Mouse (Mus musculus): ENCODE results near the gene Trio. TPM values are rescaled to one million over a fixed set of nuclear protein-coding genes. Genes with fewer than 3 reads are reported as not detected.
A peak's percentile ranks its signal among the peaks of the same experiment; 100 is the strongest.

Gene Trio
- polyA plus RNA-seq, 1 experiment from 2014 or later: 38.4 TPM

DNA sequence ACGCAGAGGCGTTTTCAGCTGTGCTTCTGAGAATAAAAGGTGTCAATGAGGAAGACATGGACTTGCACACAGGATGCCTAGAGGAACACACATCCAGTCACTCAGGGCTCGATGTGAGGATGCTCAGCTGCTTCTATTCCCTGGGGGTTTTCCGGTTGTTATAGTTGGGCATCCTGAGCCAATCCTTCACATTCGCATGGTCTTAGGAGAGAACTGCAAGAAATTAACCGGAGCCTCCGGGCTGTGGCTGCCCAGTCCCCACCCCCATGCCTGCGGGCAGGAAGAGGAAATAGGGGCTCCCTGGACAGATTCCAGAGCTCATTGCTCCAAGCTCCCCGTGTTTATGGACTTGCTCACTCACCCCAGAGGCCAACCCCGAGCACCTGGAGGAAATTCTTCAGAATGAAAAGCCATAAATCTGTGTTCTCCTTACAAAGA is 241.5 kb downstream of the Trio start:
- H3K4me3 ChIP-seq: peak overlapping the region; percentile 71
- DNase-seq (ENCODE audit: low spot score): peak; percentile 79
- WGBS: 14% methylated on average over 10 of the region's 10 CpGs

GRCm38 (mm10) chr15:27783541-27784125 is 242.0 kb downstream of the Trio start:
- no peak for DNase-seq (ENCODE audit: low spot score)
- Histone ChIP-seq H3K27ac (peak overlapping the region; percentile 93), H3K36me3 (peaks cover 6% of the 10 kb centered on the region), H3K27me3 (ENCODE audit: low read depth, poor library complexity, severe bottlenecking) (no peaks in the 10 kb centered on the region), H3K4me1 (peaks cover 100% of the 10 kb centered on the region), H3K9me3 (replicated peaks) (no peaks in the 10 kb centered on the region), H3K4me3 (peak overlapping the region; percentile 71)
- whole genome bisulfite sequencing: 26% methylated on average over 12 of the region's 12 CpGs

More for the DNA sequence above, 241.5 kb downstream of the Trio start:
- Histone ChIP-seq H3K4me1 (peaks cover 100% of the 10 kb centered on the region), H3K27ac (peak overlapping the region; percentile 93), H3K36me3 (peaks cover 6% of the 10 kb centered on the region), H3K27me3 (ENCODE audit: low read depth, poor library complexity, severe bottlenecking) (no peaks in the 10 kb centered on the region), H3K9me3 (replicated peaks) (no peaks in the 10 kb centered on the region)

DNA sequence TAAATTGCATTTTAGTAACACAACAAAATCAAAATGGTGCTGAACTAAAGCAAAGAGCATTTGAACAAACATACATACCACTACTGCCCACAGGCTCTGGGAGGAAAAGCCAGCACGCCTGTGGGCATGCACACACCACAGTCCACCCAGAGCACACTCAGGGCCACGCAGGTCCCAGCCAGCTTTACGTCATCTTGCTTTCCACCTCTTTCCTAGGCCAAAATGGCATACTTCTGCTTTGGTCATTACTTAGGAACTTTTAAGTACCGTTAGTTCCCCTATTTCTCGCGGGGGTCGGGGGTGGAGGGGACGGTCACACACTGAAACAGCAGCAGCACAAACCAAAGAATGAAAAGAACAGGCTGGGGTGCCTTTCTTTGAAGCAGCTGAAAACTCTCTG is 242.6 kb downstream of the Trio start:
- no peaks in the 10 kb centered on the region for H3K9me3 ChIP-seq (replicated peaks)
- peaks cover 100% of the 10 kb centered on the region for H3K4me1 ChIP-seq
- DNase-seq (ENCODE audit: low spot score): no peak
- H3K4me3 ChIP-seq: peak overlapping the region; percentile 71
- peak overlapping the region; percentile 93 for H3K27ac ChIP-seq
- H3K36me3 ChIP-seq: peaks cover 6% of the 10 kb centered on the region
- no peaks in the 10 kb centered on the region for H3K27me3 ChIP-seq (ENCODE audit: low read depth, poor library complexity, severe bottlenecking)
- WGBS: 42% methylated on average over 8 of the region's 8 CpGs

DNA sequence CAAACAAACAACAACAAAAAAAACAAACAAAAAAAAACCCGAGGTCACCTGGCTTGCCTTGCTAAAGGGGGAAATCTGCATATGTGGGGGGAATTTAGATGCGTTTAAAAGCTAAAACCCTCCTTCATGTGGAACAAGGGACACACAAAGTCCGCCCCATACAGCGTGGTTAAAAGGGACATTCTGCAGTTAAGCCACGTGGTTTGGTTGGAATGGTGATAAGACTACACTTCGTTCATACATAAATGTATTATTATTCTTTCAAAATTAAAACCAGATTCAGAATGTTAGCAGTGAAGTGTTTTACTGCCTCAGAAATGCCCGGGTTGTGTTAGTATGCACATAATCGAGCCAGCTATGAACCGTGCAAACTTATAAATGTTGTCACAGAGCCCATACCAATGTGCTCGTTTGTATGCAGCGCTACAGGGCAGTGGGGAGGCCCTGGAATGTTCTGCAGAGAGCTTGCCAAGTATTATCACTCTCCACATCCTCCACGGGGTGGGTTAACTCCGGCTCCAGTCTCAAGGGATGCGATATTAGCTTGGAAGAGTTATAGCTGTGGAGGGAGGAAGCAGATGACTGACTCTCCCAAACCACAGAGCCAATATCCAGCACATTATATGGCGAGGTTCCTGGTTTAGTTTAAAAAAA is 243.1 kb downstream of the Trio start:
- no peaks in the 10 kb centered on the region for H3K9me3 ChIP-seq (replicated peaks)
- DNase-seq (ENCODE audit: low spot score): no peak
- H3K36me3 ChIP-seq: peaks cover 6% of the 10 kb centered on the region
- H3K27ac ChIP-seq: peak overlapping the region; percentile 93
- peaks cover 100% of the 10 kb centered on the region for H3K4me1 ChIP-seq
- peak overlapping the region; percentile 71; the same call in 1 of the 2 replicates for H3K4me3 ChIP-seq
- 51% methylated on average over 15 of the region's 15 CpGs for WGBS
- no peaks in the 10 kb centered on the region for H3K27me3 ChIP-seq (ENCODE audit: low read depth, poor library complexity, severe bottlenecking)

GRCm38 (mm10) chr15:27779827-27780226 is 245.8 kb downstream of the Trio start:
- peak overlapping the region; percentile 28; the same call in 1 of the 2 replicates for H3K4me3 ChIP-seq
- WGBS: 7% methylated on average over 10 of the region's 10 CpGs
- peaks cover 9% of the 10 kb centered on the region for H3K36me3 ChIP-seq
- H3K4me1 ChIP-seq: peaks cover 98% of the 10 kb centered on the region
- H3K9me3 ChIP-seq (replicated peaks): no peaks in the 10 kb centered on the region
- H3K27ac ChIP-seq: peak overlapping the region; percentile 93
- DNase-seq (ENCODE audit: low spot score): peak; percentile 88
- no peaks in the 10 kb centered on the region for H3K27me3 ChIP-seq (ENCODE audit: low read depth, poor library complexity, severe bottlenecking)

DNA sequence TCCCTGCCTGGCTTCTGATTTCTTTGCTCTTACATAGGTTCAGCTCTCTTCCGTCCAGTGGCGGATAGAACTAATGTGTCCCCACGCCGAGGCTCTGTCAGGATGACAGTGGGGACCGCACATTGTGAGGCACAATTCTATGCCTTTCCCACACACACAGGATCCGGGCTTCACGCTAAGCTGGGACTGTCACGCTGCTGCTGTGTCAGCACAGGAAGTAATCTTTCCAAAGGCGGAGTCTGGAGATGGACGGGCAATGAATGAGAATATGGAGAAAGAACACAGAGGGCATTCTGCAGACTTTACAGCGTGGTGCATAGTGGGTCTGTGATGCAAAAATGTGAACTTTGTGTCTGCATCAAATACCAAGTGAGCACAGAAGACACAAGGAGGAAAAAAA is 246.2 kb downstream of the Trio start:
- peaks cover 11% of the 10 kb centered on the region for H3K36me3 ChIP-seq
- no peaks in the 10 kb centered on the region for H3K27me3 ChIP-seq (ENCODE audit: low read depth, poor library complexity, severe bottlenecking)
- H3K27ac ChIP-seq: peak overlapping the region; percentile 93
- 20% methylated on average over 11 of the region's 11 CpGs for WGBS
- DNase-seq (ENCODE audit: low spot score): peak; percentile 65
- H3K9me3 ChIP-seq (replicated peaks): no peaks in the 10 kb centered on the region
- H3K4me1 ChIP-seq: peaks cover 98% of the 10 kb centered on the region
- peak overlapping the region; percentile 28 for H3K4me3 ChIP-seq

- Histone ChIP-seq H3K27ac (peak overlapping the region; percentile 93), H3K9me3 (replicated peaks) (no peaks in the 10 kb centered on the region), H3K4me3 (peak overlapping the region; percentile 28; the same call in 1 of the 2 replicates), H3K4me1 (peaks cover 97% of the 10 kb centered on the region), H3K27me3 (ENCODE audit: low read depth, poor library complexity, severe bottlenecking) (no peaks in the 10 kb centered on the region), H3K36me3 (peaks cover 20% of the 10 kb centered on the region)
- no peak for DNase-seq (ENCODE audit: low spot score)
- WGBS: 19% methylated on average over 3 of the region's 3 CpGs
Observed at GRCm38 (mm10) chr15:27778256-27778655, 247.4 kb downstream of the Trio start.

DNA sequence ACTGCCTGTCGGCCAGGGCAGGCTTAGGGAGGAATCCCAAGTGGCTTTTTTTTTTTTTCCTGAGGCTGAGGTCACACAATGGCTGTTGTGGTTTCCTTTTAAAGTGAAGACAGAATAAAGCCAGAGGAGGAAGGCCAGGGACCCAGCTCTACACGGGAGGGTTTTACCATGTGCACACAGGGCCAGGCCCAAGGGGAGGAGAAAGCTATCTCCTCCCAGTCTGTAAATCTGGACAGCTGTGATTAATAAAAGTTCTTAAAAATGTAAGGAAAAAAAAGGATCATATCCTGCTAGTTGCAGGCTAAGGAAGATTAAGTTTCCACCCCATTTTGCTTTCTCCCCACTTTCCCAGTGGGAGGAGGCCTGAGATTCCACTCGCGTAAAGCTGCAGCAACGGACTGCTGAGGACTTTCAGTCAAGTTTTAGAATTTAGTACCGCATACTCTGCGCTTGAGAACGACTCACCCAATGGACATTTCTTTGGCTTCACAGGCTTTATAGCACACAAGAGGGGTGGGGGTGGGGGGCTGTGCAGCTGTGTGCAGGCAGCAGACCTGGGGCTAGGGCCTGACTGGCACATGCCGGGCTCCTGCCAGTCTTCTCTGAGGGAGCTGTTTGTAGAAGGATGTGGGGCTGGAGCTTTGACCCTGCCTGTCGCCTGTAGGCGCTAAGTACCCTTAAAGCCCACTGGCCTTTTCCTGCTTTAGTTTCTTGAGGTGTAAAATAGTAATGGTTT is 248.0 kb downstream of the Trio start:
- peaks cover 95% of the 10 kb centered on the region for H3K4me1 ChIP-seq
- peak; percentile 64 for DNase-seq (ENCODE audit: low spot score)

DNA sequence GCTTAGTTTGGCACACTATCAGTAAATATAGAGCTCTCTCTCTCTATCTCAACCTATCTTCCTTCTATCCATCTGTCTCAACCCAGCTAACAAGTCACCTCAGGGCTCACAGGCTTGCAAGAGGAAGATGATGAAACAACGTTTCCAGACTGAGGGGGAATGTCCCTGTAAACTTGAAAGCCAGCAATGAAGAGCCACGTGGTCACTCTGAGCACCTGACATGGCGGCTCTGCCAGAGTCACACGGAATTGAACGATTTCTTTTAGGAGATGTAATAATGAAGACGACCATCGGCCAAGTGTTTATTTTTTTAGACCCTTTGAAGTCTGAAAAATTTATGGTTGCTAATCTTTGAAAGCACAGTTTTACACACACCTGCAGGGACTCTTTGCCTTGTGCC is 251.2 kb downstream of the Trio start:
- Histone ChIP-seq H3K36me3 (peaks cover 54% of the 10 kb centered on the region), H3K9me3 (replicated peaks) (no peaks in the 10 kb centered on the region), H3K27ac (peak overlapping the region; percentile 67), H3K27me3 (ENCODE audit: low read depth, poor library complexity, severe bottlenecking) (no peaks in the 10 kb centered on the region), H3K4me1 (peaks cover 95% of the 10 kb centered on the region), H3K4me3 (no peak overlapping the region)
- no peak for DNase-seq (ENCODE audit: low spot score)
- 35% methylated on average over 7 of the region's 7 CpGs for WGBS

More for the DNA sequence above, 248.0 kb downstream of the Trio start:
- H3K36me3 ChIP-seq: peaks cover 26% of the 10 kb centered on the region
- 22% methylated on average over 11 of the region's 11 CpGs for WGBS
- H3K9me3 ChIP-seq (replicated peaks): no peaks in the 10 kb centered on the region
- no peaks in the 10 kb centered on the region for H3K27me3 ChIP-seq (ENCODE audit: low read depth, poor library complexity, severe bottlenecking)
- peak overlapping the region; percentile 28; the same call in 1 of the 2 replicates for H3K4me3 ChIP-seq
- H3K27ac ChIP-seq: peak overlapping the region; percentile 93

- no peak for DNase-seq (ENCODE audit: low spot score)
- peak overlapping the region; percentile 79 for H3K27ac ChIP-seq
- no peaks in the 10 kb centered on the region for H3K9me3 ChIP-seq (replicated peaks)
- 82% methylated on average over 7 of the region's 7 CpGs for WGBS
- H3K4me1 ChIP-seq: peaks cover 75% of the 10 kb centered on the region
- peaks cover 77% of the 10 kb centered on the region for H3K36me3 ChIP-seq
- H3K4me3 ChIP-seq: no peak overlapping the region
- no peaks in the 10 kb centered on the region for H3K27me3 ChIP-seq (ENCODE audit: low read depth, poor library complexity, severe bottlenecking)
Observed at GRCm38 (mm10) chr15:27772125-27772627, 253.5 kb downstream of the Trio start.

GRCm38 (mm10) chr15:27771581-27771980 is 254.1 kb downstream of the Trio start:
- DNase-seq (ENCODE audit: low spot score): no peak
- Histone ChIP-seq H3K27ac (peak overlapping the region; percentile 79), H3K4me3 (no peak overlapping the region), H3K4me1 (peaks cover 69% of the 10 kb centered on the region), H3K36me3 (peaks cover 83% of the 10 kb centered on the region), H3K27me3 (ENCODE audit: low read depth, poor library complexity, severe bottlenecking) (no peaks in the 10 kb centered on the region), H3K9me3 (replicated peaks) (no peaks in the 10 kb centered on the region)
- WGBS: 63% methylated on average over 7 of the region's 7 CpGs

DNA sequence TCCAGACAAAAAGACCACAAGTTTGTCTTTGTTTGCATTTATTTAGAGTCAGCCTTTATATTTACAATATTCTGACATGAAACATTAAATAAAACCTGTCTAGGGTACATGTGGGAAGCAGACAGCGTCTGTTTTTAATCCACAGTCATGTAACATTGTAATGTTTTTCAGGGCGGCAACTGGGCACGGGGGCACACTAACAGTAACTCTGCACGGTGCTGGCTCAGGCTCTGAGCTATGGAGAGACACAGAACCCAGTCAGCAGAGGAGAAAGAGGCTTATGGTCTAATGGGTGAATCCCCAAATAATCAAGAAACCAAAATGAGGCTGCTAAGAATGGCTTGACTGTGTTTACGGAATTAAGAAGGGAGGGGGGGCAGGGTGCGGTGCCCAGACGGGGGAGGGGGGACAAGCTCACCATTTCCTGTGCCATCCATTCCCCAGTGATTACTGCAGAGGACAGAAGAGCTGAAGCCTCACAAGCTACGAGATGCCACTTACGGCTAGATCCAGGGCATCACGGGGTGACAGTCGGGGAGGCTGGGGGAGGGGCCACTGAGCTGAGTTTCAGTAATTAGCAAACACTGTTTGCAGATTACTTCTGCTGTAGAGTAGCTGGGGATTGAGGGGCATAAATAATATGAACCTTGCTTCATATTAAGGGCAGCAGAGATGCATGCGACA is 255.0 kb downstream of the Trio start:
- H3K36me3 ChIP-seq: peaks cover 89% of the 10 kb centered on the region
- H3K27ac ChIP-seq: peak overlapping the region; percentile 84
- 50% methylated on average over 12 of the region's 12 CpGs for WGBS
- peaks cover 61% of the 10 kb centered on the region for H3K4me1 ChIP-seq
- no peaks in the 10 kb centered on the region for H3K27me3 ChIP-seq (ENCODE audit: low read depth, poor library complexity, severe bottlenecking)
- H3K4me3 ChIP-seq: no peak overlapping the region
- H3K9me3 ChIP-seq (replicated peaks): no peaks in the 10 kb centered on the region
- DNase-seq (ENCODE audit: low spot score): no peak

All from limb, embryonic 10.5 days (tissue).